Mouse (Mus musculus): ENCODE results near the gene Rexo1.

Gene Rexo1

GRCm38 (mm10) chr10:80584642-80585552 lies 23.5 kb upstream of the Rexo1 start:
- DNase-seq (ENCODE audit: low spot score in 2 of 2) = no peak

- peak in 1 of 2 experiments; percentile 64 for DNase-seq (ENCODE audit: low spot score in 2 of 2)
Measured at GRCm38 (mm10) chr10:80584045-80584488, 22.7 kb upstream of the Rexo1 start.

- DNase-seq (ENCODE audit: low spot score in 2 of 2) = no peak
Measured at GRCm38 (mm10) chr10:80583047-80583446, 21.7 kb upstream of the Rexo1 start.

DNA sequence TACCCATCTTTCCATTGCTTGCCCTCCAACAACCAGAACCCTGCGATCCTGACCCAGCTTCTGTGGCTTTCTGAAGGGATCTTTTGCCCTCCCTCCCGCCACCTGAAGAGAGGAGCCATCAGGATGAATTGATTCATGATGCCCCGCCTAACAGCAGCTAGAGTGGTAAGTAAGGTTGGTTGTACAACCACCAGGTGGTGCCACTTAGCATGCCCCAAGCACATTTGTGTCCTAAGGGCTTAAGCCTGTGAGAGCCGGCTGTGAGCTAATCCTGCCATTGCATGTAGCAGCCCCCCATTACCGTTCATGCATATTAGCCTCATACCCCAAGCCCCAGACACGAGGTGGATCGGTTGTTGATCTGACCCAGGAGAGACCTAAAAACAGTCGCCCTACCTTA lies 17.6 kb upstream of the Rexo1 start:
- DNase-seq (ENCODE audit: low spot score in 2 of 2) = peak; percentile 74 to 88

- DNase-seq (ENCODE audit: low spot score in 2 of 2) = peak; percentile 89 to 92
Measured at GRCm38 (mm10) chr10:80578131-80578750, 16.9 kb upstream of the Rexo1 start.

GRCm38 (mm10) chr10:80577195-80578130 lies 16.1 kb upstream of the Rexo1 start, which contains the start of gene Klf16:
Klf16 (minus strand) TSS chr10:80577321.
- peak; percentile 99 for DNase-seq (ENCODE audit: low spot score in 2 of 2)

GRCm38 (mm10) chr10:80576351-80577194 lies 15.2 kb upstream of the Rexo1 start:
- DNase-seq (ENCODE audit: low spot score in 2 of 2) = peak; percentile 71 to 82

DNA sequence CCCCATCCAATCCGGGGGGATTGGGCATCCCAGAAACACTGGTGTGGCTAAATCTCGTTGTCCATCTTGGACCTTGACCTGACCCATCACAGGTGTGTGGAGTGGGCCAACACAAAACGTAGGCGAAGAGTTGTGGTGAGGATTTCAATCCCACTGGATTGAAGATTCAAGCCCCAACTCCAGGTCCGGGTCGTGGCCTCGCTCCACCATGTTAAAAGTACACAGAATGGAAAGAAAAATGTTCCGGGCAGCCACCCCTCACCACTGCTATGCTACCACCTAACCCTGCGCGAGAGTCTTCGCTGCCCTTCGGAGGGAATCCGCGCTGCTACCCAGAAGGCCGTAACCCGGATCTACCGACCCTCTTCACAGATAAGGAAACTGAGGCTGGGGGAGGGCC lies 14.6 kb upstream of the Rexo1 start:
- peak; percentile 30 to 39 for DNase-seq (ENCODE audit: low spot score in 2 of 2)

DNA sequence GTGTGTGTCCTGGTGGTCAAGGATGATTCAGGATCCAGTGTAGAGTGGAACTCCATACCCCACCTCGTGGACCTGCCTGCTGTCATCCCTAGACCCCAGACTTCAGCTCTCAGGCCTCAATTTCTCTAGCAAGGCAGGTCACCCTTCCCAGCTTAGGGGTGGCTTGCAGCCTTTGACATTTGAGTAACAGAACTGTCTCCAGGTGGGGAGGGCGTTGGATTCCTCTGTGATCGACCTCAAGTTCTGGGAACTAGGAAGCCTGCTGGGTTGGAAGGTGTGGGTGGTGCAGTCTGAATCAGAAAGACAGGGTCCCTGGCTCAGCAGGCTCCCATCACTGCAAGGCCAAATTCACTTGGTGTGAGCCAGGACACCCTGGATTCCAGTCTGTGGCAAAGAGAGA lies 13.5 kb upstream of the Rexo1 start:
- DNase-seq (ENCODE audit: low spot score in 2 of 2) = no peak

DNA sequence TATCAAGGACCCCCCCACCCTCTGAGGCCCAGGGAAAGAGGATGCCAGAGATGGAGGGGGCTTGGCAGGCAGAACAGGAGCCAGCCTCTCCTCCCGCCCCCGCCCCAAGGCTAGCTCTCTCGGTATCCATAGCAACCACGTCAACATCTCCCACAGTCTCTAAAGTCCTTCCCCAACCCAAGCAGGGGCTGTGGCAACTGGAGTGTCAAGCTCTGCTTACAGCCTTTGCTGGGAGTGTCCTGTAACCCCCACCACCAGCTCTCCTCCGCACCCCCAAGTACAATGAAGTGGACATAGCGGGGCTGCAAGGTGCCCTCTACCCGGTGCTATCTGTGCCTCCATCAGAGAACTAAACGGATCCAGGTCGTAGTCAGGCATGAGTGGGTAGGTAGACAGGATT lies 12.6 kb upstream of the Rexo1 start:
- no peak for DNase-seq (ENCODE audit: low spot score in 2 of 2)

DNA sequence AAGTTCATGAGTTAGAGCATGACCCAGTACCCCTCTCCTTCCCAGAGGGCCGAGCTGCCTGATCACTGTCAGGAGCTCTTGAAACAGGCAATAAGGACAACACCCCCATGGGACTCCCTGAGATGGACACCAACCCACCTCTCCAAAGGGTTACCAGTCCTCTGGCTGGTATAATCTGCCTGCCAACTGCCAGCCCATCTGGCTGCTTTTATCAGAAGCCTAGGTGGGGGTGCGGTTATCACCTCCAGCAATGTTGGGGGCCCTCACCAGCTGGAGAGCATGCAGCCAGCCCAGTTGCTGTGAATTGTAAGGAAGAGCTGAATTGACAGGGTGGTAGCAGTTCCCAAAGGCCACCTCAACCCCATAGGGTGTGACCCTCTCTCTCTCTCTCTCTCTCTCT lies 11.1 kb upstream of the Rexo1 start:
- DNase-seq (ENCODE audit: low spot score in 2 of 2) = peak; percentile 68

- DNase-seq (ENCODE audit: low spot score in 2 of 2) = peak; percentile 59 to 63
Measured at GRCm38 (mm10) chr10:80570871-80571836, 9.8 kb upstream of the Rexo1 start.

DNA sequence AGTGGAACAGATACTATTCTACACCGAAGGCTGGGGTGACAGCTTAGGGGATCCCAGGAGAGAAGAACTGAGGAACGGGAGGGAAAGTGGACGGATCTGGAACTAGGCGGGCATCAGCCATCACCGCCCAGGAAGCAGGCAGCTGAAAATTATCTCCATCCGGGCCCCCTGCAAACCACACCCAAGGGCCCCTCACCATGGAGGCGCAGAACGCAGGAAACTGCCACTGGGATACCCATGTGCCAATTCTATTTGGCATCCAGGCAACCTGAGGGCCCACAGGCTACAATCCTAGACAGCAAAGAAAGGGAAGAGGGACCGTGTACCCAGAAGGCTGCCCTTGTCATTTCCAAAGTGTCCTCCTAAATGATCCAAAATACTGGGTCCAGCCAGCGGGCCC lies 9.1 kb upstream of the Rexo1 start:
- DNase-seq (ENCODE audit: low spot score in 2 of 2) = peak; percentile 42 to 54

- peak; percentile 86 to 93 for DNase-seq (ENCODE audit: low spot score in 2 of 2)
Measured at GRCm38 (mm10) chr10:80569664-80570066, 8.3 kb upstream of the Rexo1 start.

GRCm38 (mm10) chr10:80568876-80569275 lies 7.5 kb upstream of the Rexo1 start:
- DNase-seq (ENCODE audit: low spot score in 2 of 2) = no peak

- peak; percentile 94 for DNase-seq (ENCODE audit: low spot score in 2 of 2)
Measured at GRCm38 (mm10) chr10:80566375-80567092, 5.2 kb upstream of the Rexo1 start.

GRCm38 (mm10) chr10:80560621-80561020 lies 739 bp downstream of the Rexo1 start:
- DNase-seq (ENCODE audit: low spot score in 2 of 2) = no peak

DNA sequence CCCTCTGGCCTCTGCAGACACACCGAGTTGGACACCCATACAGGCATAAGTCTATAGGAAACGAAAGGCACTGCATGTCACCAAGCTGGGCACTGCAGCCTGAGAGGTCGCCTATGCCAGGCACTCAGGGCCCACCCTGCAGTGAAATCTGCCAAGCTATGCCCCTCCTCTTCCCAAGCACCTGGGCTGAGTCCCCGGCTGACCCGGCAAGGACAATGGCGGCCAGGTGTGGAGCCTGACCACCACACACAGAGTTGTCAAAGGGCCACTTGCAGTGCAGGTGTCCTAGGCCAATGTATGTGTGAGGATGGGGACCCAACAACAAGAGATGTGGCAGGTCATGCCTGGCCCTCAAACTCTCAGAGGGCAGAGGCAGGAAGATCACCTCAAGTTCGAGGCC lies 1.9 kb downstream of the Rexo1 start:
- no peak for DNase-seq (ENCODE audit: low spot score in 2 of 2)

All from spleen, postnatal 10 days (tissue).